Mouse (Mus musculus) limb, embryonic 12.5 days (tissue): ENCODE data around the gene Gm44973. TPM values are rescaled to one million over a fixed set of nuclear protein-coding genes. Genes with fewer than 3 reads are reported as not detected.
"Not testable (repeated sequence)": the region's sequence is repeated elsewhere in the genome, so short reads cannot be mapped to it uniquely, and the experiment has no call there.

Source experiments
- ATAC-seq: fragments of 200-750 bp; cut with Nextera tagmentation; 2 replicates; pipeline ENCODE4 v1.8.0; 2017; ENCODE audit warnings: low read depth, moderate TSS enrichment; ENCODE audit not compliant: insufficient number of reproducible peaks, insufficient read depth, low FRiP score, low TSS enrichment
- H3K27ac ChIP-seq: fragments of 300-500 bp; sonication (generic); 2 replicates; pipeline ENCODE4 v1.5.1; 2016; ENCODE audit warnings: mild to moderate bottlenecking, moderate library complexity
- H3K27me3 ChIP-seq: fragments of 300-500 bp; sonication (generic); 2 replicates; pipeline ENCODE4 v1.6.1; 2016; ENCODE audit warnings: mild to moderate bottlenecking, moderate library complexity
- H3K36me3 ChIP-seq: fragments of 300-500 bp; sonication (generic); 2 replicates; pipeline ENCODE4 v1.6.1; 2016; ENCODE audit warnings: mild to moderate bottlenecking, moderate library complexity
- H3K4me1 ChIP-seq: fragments of 300-500 bp; sonication (generic); replicated peaks from 2 replicates; pipeline ENCODE4 v1.6.1; 2016
- H3K4me2 ChIP-seq: fragments of 300-500 bp; sonication (generic); 2 replicates; pipeline ENCODE4 v1.6.1; 2016; ENCODE audit warnings: mild to moderate bottlenecking, moderate library complexity
- H3K4me3 ChIP-seq: fragments of 300-500 bp; sonication (generic); replicated peaks from 2 replicates; pipeline ENCODE4 v1.5.1; 2016; ENCODE audit warnings: mild to moderate bottlenecking
- H3K9ac ChIP-seq: fragments of 300-500 bp; sonication (generic); replicated peaks from 2 replicates; pipeline ENCODE4 v1.6.1; 2016; ENCODE audit warnings: mild to moderate bottlenecking, moderate library complexity
- H3K9me3 ChIP-seq: fragments of 300-500 bp; sonication (generic); 2 replicates; pipeline ENCODE4 v1.6.1; 2016; ENCODE audit warnings: mild to moderate bottlenecking, moderate library complexity
- WGBS: fragments of 180-500 bp; shearing (Covaris S2); methylation state at CpG from one replicate; pipeline ENCODE4 v1.1.7; 2016; 5-methylcytosine and 5-hydroxymethylcytosine counted together
- polyA plus RNA-seq: library from polyadenylated mRNA; unstranded; fragments of >200 nt; fragmentation: Nextera tagmentation; extraction: Ambion mirVana; gene quantifications from 2 replicates; pipeline ENCODE4 v1.2.1, GENCODE M21; 2016

Gm44973 gene
- polyA plus RNA-seq, 1 experiment from 2014 or later = not detected

- peaks cover 17% of the 10 kb centered on the region for H3K27me3 ChIP-seq
- H3K36me3 ChIP-seq = peaks cover 18% of the 10 kb centered on the region
- H3K9ac ChIP-seq = peak overlapping the region; percentile 89
- peak overlapping the region; percentile 69 for H3K4me3 ChIP-seq
- H3K4me2 ChIP-seq = peak overlapping the region; percentile 86
- peak overlapping the region; percentile 99 for H3K27ac ChIP-seq
- no peaks in the 10 kb centered on the region for H3K9me3 ChIP-seq
- H3K4me1 ChIP-seq = peaks cover 35% of the 10 kb centered on the region
- under 1% methylated on average over 49 of the region's 51 CpGs for WGBS
- ATAC-seq = peak; percentile 27
Observed at GRCm38 (mm10) chr7:5062360-5063001, 47.2 kb downstream of the Gm44973 start.

- Histone ChIP-seq H3K27ac (no peak overlapping the region), H3K9me3 (no peaks in the 10 kb centered on the region), H3K4me2 (no peak overlapping the region), H3K36me3 (peaks cover 42% of the 10 kb centered on the region), H3K9ac (no peak overlapping the region), H3K27me3 (no peaks in the 10 kb centered on the region), H3K4me1 (peaks cover 24% of the 10 kb centered on the region), H3K4me3 (no peak overlapping the region)
- 86% methylated on average over 6 of the region's 6 CpGs for WGBS
- no peak for ATAC-seq
Observed at GRCm38 (mm10) chr7:5064886-5065285, 49.6 kb downstream of the Gm44973 start.

GRCm38 (mm10) chr7:5073586-5073985 is 58.3 kb downstream of the Gm44973 start:
- H3K9ac ChIP-seq = no peak overlapping the region; the same call in 1 of the 2 replicates
- H3K4me2 ChIP-seq = no peak overlapping the region
- H3K36me3 ChIP-seq = peaks cover 98% of the 10 kb centered on the region
- ATAC-seq = no peak
- H3K27me3 ChIP-seq = no peaks in the 10 kb centered on the region
- 84% methylated on average over 1 of the region's 1 CpGs for WGBS
- no peak overlapping the region for H3K4me3 ChIP-seq
- H3K4me1 ChIP-seq = no peaks in the 10 kb centered on the region
- no peak overlapping the region for H3K27ac ChIP-seq
- H3K9me3 ChIP-seq = no peaks in the 10 kb centered on the region

GRCm38 (mm10) chr7:5074984-5075383 is 59.7 kb downstream of the Gm44973 start:
- WGBS = 95% methylated on average over 5 of the region's 5 CpGs
- Histone ChIP-seq H3K4me3 (no peak overlapping the region), H3K36me3 (peaks cover 91% of the 10 kb centered on the region), H3K9ac (no peak overlapping the region), H3K4me2 (no peak overlapping the region), H3K9me3 (no peaks in the 10 kb centered on the region), H3K27ac (no peak overlapping the region), H3K4me1 (no peaks in the 10 kb centered on the region), H3K27me3 (no peaks in the 10 kb centered on the region)
- ATAC-seq = no peak

GRCm38 (mm10) chr7:5076931-5077330 is 61.6 kb downstream of the Gm44973 start:
- Histone ChIP-seq H3K27ac (no peak overlapping the region), H3K4me1 (peaks cover 12% of the 10 kb centered on the region), H3K9me3 (no peaks in the 10 kb centered on the region), H3K9ac (no peak overlapping the region), H3K4me3 (no peak overlapping the region), H3K4me2 (no peak overlapping the region), H3K27me3 (no peaks in the 10 kb centered on the region), H3K36me3 (peaks cover 72% of the 10 kb centered on the region)
- 88% methylated on average over 2 of the region's 2 CpGs for WGBS
- ATAC-seq = no peak

- peak overlapping the region; percentile 69 for H3K4me2 ChIP-seq
- peak overlapping the region; percentile 78 for H3K27ac ChIP-seq
- 44% methylated on average over 10 of the region's 13 CpGs for WGBS
- peak overlapping the region; percentile 98 for H3K4me3 ChIP-seq
- not testable (repeated sequence) for H3K27me3 ChIP-seq, H3K9me3 ChIP-seq
- peaks cover 14% of the 10 kb centered on the region for H3K4me1 ChIP-seq
- H3K36me3 ChIP-seq = peaks cover 66% of the 10 kb centered on the region
- 0 out of 2 replicates have a peak overlapping the region, but pooled peaks have one; percentile 98 for H3K9ac ChIP-seq
- peak; percentile 34; the same call in 1 of the 2 replicates for ATAC-seq
Observed at GRCm38 (mm10) chr7:5079365-5080009, 64.2 kb downstream of the Gm44973 start.

- Histone ChIP-seq H3K4me3 (peak within 1 kb of the TSS; percentile 98), H3K27me3 (no peaks in the 10 kb centered on the region), H3K9ac (peak within 1 kb of the TSS; percentile 98), H3K36me3 (peaks cover 65% of the 10 kb centered on the region), H3K9me3 (no peaks in the 10 kb centered on the region), H3K4me2 (peak within 1 kb of the TSS; percentile 69), H3K4me1 (peaks cover 14% of the 10 kb centered on the region), H3K27ac (peak within 1 kb of the TSS; percentile 94)
- WGBS = under 1% methylated on average over 81 of the region's 81 CpGs
- ATAC-seq = peak; percentile 90
Observed at GRCm38 (mm10) chr7:5080010-5080751, 64.9 kb downstream of the Gm44973 start, which contains the start of gene Epn1. Gene Epn1 (plus strand): TSS chr7:5080235.

- Histone ChIP-seq H3K4me1 (peaks cover 14% of the 10 kb centered on the region), H3K36me3 (peaks cover 65% of the 10 kb centered on the region), H3K9me3 (no peaks in the 10 kb centered on the region), H3K4me3 (peak overlapping the region; percentile 98), H3K9ac (peak overlapping the region; percentile 98), H3K4me2 (peak overlapping the region; percentile 69), H3K27me3 (no peaks in the 10 kb centered on the region), H3K27ac (peak overlapping the region; percentile 94)
- no peak for ATAC-seq
- 12% methylated on average over 6 of the region's 6 CpGs for WGBS
Observed at GRCm38 (mm10) chr7:5080815-5081214, 65.5 kb downstream of the Gm44973 start.

GRCm38 (mm10) chr7:5081241-5081640 is 65.9 kb downstream of the Gm44973 start:
- H3K9me3 ChIP-seq = no peaks in the 10 kb centered on the region
- H3K4me3 ChIP-seq = peak overlapping the region; percentile 98
- H3K4me2 ChIP-seq = peak overlapping the region; percentile 69
- no peak overlapping the region for H3K27ac ChIP-seq
- ATAC-seq = no peak
- no peaks in the 10 kb centered on the region for H3K27me3 ChIP-seq
- peaks cover 65% of the 10 kb centered on the region for H3K36me3 ChIP-seq
- H3K9ac ChIP-seq = peak overlapping the region; percentile 98
- H3K4me1 ChIP-seq = peaks cover 18% of the 10 kb centered on the region
- WGBS = 74% methylated on average over 6 of the region's 6 CpGs

- peaks cover 21% of the 10 kb centered on the region for H3K4me1 ChIP-seq
- H3K27ac ChIP-seq = no peak overlapping the region
- peaks cover 63% of the 10 kb centered on the region for H3K36me3 ChIP-seq
- ATAC-seq = no peak
- H3K4me3 ChIP-seq = no peak overlapping the region
- H3K27me3 ChIP-seq = no peaks in the 10 kb centered on the region
- no peaks in the 10 kb centered on the region for H3K9me3 ChIP-seq
- 97% methylated on average over 2 of the region's 2 CpGs for WGBS
- H3K9ac ChIP-seq = no peak overlapping the region
- H3K4me2 ChIP-seq = peak overlapping the region; percentile 69; the same call in 1 of the 2 replicates
Observed at GRCm38 (mm10) chr7:5081939-5082338, 66.6 kb downstream of the Gm44973 start.
